Mouse (Mus musculus) hindbrain, embryonic 11.5 days (tissue): ENCODE data around the gene Prkg1. TPM values are rescaled to one million over a fixed set of nuclear protein-coding genes. Genes with fewer than 3 reads are reported as not detected.

Experiments
- ATAC-seq: fragments of 200-750 bp; cut with Nextera tagmentation; 2 replicates; pipeline ENCODE4 v1.8.0; 2017; ENCODE audit warnings: mild to moderate bottlenecking, moderate TSS enrichment, moderate library complexity; ENCODE audit not compliant: low FRiP score
- DNase-seq: peaks from one replicate; pipeline ENCODE4 v3.0.0-alpha.2; 2015; ENCODE audit warnings: low spot score
- H3K27ac ChIP-seq: fragments of 300-500 bp; sonication (generic); 2 replicates; pipeline ENCODE4 v1.5.1; 2014; ENCODE audit warnings: mild to moderate bottlenecking, low read depth, low read length
- H3K27me3 ChIP-seq: fragments of 300-500 bp; sonication (generic); 2 replicates; pipeline ENCODE4 v1.6.1; 2014; ENCODE audit warnings: mild to moderate bottlenecking, low read length, moderate library complexity, mixed read lengths; ENCODE audit not compliant: control insufficient read depth, insufficient read depth
- H3K36me3 ChIP-seq: fragments of 300-500 bp; sonication (generic); 2 replicates; pipeline ENCODE4 v1.6.1; 2014; ENCODE audit warnings: mild to moderate bottlenecking, low read length, moderate library complexity, mixed read lengths; ENCODE audit not compliant: control insufficient read depth, insufficient read depth
- H3K4me1 ChIP-seq: fragments of 300-500 bp; sonication (generic); replicated peaks from 2 replicates; pipeline ENCODE4 v1.6.1; 2014; ENCODE audit warnings: low read length, mixed read lengths; ENCODE audit not compliant: control insufficient read depth, insufficient read depth
- H3K4me2 ChIP-seq: fragments of 300-500 bp; sonication (generic); replicated peaks from 2 replicates; pipeline ENCODE4 v1.6.1; 2014; ENCODE audit warnings: mild to moderate bottlenecking, low read depth, low read length
- H3K4me3 ChIP-seq: fragments of 300-500 bp; sonication (generic); 2 replicates; pipeline ENCODE4 v1.5.1; 2014; ENCODE audit warnings: low read depth, low read length
- H3K9ac ChIP-seq: fragments of 300-500 bp; sonication (generic); 2 replicates; pipeline ENCODE4 v1.6.1; 2014; ENCODE audit warnings: low read depth, low read length
- H3K9me3 ChIP-seq: fragments of 300-500 bp; sonication (generic); 2 replicates; pipeline ENCODE4 v1.6.1; 2016; ENCODE audit warnings: low read length; ENCODE audit not compliant: control insufficient read depth
- WGBS: fragments of 180-500 bp; shearing (Covaris S2); extraction: QIAGEN DNeasy Blood & Tissue Kit; methylation state at CpG from one replicate; pipeline ENCODE4 v1.1.7; 2014; 5-methylcytosine and 5-hydroxymethylcytosine counted together
- polyA plus RNA-seq: library from polyadenylated mRNA; unstranded; fragments of >200 nt; fragmentation: Nextera tagmentation; extraction: Ambion mirVana; gene quantifications from 2 replicates; pipeline ENCODE4 v1.2.1, GENCODE M21; 2014

The Prkg1 gene
- polyA plus RNA-seq, 1 experiment from 2014 or later, result 8.6 TPM

DNA sequence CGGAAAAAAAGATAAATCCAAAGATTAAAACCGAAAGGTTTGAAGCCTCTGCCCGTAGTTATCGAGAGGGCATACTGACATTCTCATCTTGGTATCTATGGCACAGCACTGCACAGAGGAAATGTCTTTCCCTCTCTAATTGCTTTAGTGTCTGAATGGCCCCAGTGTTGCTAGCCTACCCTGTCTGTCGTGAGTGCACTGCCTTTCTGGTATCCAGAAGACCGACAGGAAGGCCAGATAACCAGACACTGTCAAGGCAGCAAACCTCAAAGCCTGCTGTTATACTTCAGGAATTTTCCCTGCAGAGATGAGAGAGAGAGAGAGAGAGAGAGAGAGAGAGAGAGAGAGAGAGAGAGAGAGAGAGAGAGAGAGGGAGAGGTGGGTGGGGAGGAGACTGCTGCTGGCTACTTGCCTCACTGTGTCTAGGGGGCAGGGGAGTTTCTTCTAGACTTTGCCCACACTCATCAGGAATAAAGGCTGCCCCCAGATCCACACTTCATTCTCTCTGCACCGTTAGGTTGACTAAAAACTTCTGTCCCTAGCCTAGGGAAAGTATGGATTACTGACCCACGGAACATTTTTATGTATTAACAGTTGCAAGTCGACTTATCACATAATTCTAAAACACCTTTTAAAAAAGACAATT, 10.1 kb downstream of the Prkg1 start:
- ATAC-seq (no peak), DNase-seq (no peak)
- Histone ChIP-seq H3K27me3 (no peaks in the 10 kb centered on the region), H3K9me3 (no peaks in the 10 kb centered on the region), H3K36me3 (no peaks in the 10 kb centered on the region), H3K4me1 (no peaks in the 10 kb centered on the region), H3K9ac (no peak overlapping the region), H3K4me2 (no peak overlapping the region), H3K4me3 (no peak overlapping the region), H3K27ac (no peak overlapping the region)
- WGBS, result 66% methylated on average over 9 of the region's 9 CpGs

DNA sequence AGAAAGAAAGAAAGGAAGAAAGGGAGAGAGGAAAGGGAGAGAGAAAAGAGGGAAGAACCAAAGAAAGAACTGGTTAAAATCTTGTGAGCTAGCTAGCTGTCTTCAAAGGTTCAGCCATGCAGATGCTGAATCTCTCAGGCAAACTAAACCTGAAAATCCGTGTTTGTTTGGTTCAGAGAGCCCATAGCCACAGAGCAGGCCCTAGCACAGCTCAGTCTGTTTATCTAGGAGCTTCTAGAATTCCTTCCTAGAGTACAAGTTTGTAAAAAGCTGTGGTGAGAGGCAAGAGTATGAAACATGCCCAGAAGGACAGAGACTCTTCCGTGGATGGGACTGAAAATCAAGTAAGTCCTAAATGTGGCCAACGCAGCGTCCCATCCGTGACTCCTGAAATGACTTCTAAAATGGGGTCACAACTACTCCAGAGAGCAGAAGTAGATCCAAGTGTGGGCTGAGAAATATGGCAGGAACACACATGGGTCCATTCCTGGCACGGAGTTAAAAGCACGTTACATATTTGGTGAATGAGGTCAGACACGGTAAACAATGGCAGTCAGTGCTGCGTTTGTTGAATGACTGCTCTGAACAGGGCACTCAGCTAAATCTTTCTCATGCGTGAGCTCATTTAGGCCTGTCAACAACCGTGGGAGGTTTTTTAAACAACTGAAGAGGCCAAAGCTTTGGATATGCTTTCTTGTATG, 13.7 kb downstream of the Prkg1 start:
- Histone ChIP-seq H3K4me3 (no peak overlapping the region), H3K4me1 (no peaks in the 10 kb centered on the region), H3K27me3 (no peaks in the 10 kb centered on the region), H3K36me3 (no peaks in the 10 kb centered on the region), H3K9me3 (no peaks in the 10 kb centered on the region), H3K27ac (no peak overlapping the region), H3K9ac (no peak overlapping the region), H3K4me2 (no peak overlapping the region)
- 66% methylated on average over 11 of the region's 11 CpGs for WGBS
- no peak for DNase-seq
- no peak for ATAC-seq

DNA sequence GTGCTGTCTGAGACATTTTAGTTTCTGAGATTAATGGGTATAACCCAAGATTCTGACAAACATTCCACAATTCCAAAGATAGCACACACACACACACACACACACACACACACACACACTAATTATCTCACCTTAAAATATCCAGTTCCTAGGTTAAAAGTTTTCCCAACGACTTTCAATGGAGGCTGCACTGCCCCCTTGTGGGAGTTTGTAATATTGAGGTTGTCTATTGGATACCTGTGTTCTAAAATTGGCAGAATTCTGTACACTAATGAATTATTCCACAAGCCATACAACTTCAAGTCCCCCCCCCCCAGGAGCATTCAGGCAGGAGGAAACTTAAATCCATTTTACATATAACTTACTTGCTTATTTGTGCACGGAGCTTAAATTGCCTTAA, 18.2 kb downstream of the Prkg1 start:
- peak; percentile 72 for DNase-seq
- no peaks in the 10 kb centered on the region for H3K36me3 ChIP-seq
- no peak overlapping the region for H3K4me2 ChIP-seq
- no peaks in the 10 kb centered on the region for H3K4me1 ChIP-seq
- H3K9ac ChIP-seq, result no peak overlapping the region
- no peak for ATAC-seq
- H3K27me3 ChIP-seq, result no peaks in the 10 kb centered on the region
- H3K27ac ChIP-seq, result no peak overlapping the region
- H3K9me3 ChIP-seq, result no peaks in the 10 kb centered on the region
- no peak overlapping the region for H3K4me3 ChIP-seq
- WGBS, result 9% methylated on average over 2 of the region's 2 CpGs

DNA sequence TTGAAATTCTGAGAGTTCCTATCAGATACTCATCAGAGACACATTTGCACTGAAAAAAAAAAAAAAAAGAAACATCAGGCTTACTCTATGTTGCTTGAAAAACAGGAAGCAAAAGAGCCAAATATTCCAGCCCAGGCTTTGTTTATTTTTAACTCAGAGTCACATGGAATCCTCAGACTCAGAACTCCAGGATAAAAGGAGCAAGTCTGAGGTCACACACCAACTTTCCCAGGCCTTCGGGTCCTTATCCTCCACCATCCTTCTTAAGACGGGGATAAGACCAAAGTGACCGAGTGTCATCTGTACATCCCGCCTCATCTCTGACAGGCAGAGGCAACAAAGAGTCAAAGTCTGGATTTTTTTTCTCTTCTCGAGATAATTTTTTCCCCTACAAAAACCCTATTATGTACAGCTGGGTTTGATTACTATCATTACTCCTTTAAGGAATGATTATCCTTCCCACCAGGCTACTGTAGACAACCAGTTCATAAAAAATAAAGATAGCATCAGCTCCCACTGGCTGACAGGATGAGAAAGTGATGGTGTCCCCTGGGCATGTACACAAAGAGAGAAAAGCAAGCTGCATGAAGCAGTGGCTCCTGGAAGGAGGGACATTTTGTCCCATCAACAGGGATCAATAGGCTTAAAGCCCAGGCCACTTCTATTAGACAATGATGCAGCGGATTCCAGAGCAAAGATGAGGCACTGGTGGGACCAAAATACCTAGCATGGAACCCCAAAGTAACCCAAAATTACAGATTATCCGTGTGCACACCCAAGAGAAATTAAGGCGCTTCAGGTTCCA, 21.4 kb downstream of the Prkg1 start:
- no peak overlapping the region for H3K27ac ChIP-seq
- H3K4me2 ChIP-seq, result no peak overlapping the region
- DNase-seq (no peak), ATAC-seq (no peak)
- H3K27me3 ChIP-seq, result no peaks in the 10 kb centered on the region
- whole genome bisulfite sequencing, result 74% methylated on average over 8 of the region's 8 CpGs
- no peaks in the 10 kb centered on the region for H3K4me1 ChIP-seq
- no peaks in the 10 kb centered on the region for H3K36me3 ChIP-seq
- H3K9ac ChIP-seq, result no peak overlapping the region
- no peaks in the 10 kb centered on the region for H3K9me3 ChIP-seq
- H3K4me3 ChIP-seq, result no peak overlapping the region

DNA sequence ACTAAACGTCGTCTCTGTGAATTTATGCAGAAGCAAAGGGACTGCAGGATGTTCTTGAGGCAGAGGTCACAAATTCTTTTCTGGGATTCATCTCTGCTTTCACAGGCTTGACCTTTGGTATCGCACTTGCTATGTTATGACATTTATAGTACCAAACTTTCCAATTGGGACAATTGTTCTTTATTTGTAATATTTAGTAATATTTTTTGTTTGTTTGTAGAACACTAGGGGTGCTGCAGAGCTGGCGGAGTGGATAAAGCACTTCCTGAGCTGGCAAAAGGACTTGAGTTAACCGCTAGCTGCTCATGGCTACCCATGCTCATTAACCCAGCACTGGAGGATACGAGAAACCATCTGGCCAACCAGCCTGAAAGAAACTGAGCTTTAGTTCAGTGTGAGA, 49.9 kb downstream of the Prkg1 start:
- Histone ChIP-seq H3K4me3 (no peak overlapping the region), H3K9ac (no peak overlapping the region), H3K27me3 (no peaks in the 10 kb centered on the region), H3K27ac (no peak overlapping the region), H3K4me2 (no peak overlapping the region), H3K9me3 (no peaks in the 10 kb centered on the region), H3K36me3 (no peaks in the 10 kb centered on the region), H3K4me1 (no peaks in the 10 kb centered on the region)
- DNase-seq (no peak), ATAC-seq (no peak)
- 82% methylated on average over 6 of the region's 6 CpGs for WGBS

DNA sequence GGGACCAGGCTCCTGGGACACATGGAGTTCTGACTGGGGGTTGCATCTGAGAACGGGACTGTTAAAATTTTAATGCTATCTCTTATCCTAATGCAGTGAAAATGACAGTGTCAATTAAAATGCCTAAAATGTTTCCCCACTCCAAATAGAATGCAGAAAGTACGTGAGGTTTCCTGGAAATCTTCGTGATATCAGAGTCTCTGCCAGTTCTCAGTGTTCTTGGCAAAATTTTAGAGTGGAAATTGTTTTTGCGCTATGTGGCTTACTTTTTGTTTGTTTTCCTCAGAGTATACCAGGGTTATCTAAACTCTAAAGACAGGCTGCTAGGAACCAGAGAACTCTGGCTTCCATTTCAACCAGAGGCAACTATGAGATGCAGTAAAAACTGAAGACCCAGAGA, 50.4 kb downstream of the Prkg1 start:
- Histone ChIP-seq H3K4me1 (no peaks in the 10 kb centered on the region), H3K36me3 (no peaks in the 10 kb centered on the region), H3K4me2 (no peak overlapping the region), H3K27me3 (no peaks in the 10 kb centered on the region), H3K27ac (no peak overlapping the region), H3K4me3 (no peak overlapping the region), H3K9me3 (no peaks in the 10 kb centered on the region), H3K9ac (no peak overlapping the region)
- DNase-seq (no peak), ATAC-seq (no peak)
- 88% methylated on average over 4 of the region's 4 CpGs for WGBS

DNA sequence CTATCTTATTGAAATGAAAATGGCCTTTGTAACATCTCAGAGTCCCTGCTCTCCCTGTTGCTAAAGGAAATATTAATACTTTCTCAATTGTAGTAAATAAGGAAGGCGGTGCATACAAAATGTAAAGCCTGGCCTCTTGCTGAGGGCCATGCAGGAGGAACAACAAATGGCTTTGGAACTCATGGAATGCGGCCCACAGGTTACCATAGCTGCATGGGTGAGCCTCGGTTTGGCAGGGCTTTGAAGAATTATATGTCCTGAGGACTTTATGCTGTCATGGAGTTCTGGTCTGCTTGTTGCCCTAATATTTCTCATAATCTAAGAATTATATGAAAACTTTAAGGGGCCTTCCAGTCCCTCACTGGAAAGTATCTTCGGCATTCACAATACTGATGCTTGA, 51.5 kb downstream of the Prkg1 start:
- ATAC-seq (no peak), DNase-seq (no peak)
- H3K9me3 ChIP-seq, result no peaks in the 10 kb centered on the region
- 56% methylated on average over 4 of the region's 4 CpGs for WGBS
- H3K36me3 ChIP-seq, result no peaks in the 10 kb centered on the region
- H3K27ac ChIP-seq, result no peak overlapping the region
- no peaks in the 10 kb centered on the region for H3K4me1 ChIP-seq
- no peaks in the 10 kb centered on the region for H3K27me3 ChIP-seq
- no peak overlapping the region for H3K4me2 ChIP-seq
- no peak overlapping the region for H3K9ac ChIP-seq
- H3K4me3 ChIP-seq, result no peak overlapping the region

DNA sequence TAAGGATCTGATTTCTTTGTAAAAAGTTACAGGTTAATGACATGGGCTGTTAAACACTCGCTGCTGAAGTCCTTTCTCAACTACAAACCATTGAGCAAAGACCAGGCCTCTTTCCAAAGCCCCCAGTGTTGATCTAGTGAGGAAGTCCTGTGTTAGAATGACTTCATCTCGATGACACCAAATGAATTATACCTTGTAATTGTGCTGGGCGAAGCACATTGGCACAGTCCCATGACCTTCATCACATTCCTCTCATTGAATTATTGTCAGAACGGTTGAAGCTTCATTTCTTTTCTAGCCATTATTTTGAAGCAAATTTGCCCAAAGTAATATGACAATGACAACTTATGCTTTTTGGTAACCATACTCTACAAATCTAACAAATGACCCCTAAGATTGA, 54.5 kb downstream of the Prkg1 start:
- ATAC-seq (no peak), DNase-seq (no peak)
- H3K36me3 ChIP-seq, result no peaks in the 10 kb centered on the region

More for the DNA sequence above, 54.5 kb downstream of the Prkg1 start:
- Histone ChIP-seq H3K9ac (no peak overlapping the region), H3K9me3 (no peaks in the 10 kb centered on the region), H3K27ac (no peak overlapping the region), H3K4me1 (no peaks in the 10 kb centered on the region), H3K4me3 (no peak overlapping the region), H3K4me2 (no peak overlapping the region), H3K27me3 (no peaks in the 10 kb centered on the region)
- 91% methylated on average over 4 of the region's 4 CpGs for WGBS
